Mouse (Mus musculus) effector memory CD4-positive, alpha-beta T cell, adult 5 months (primary cell): ENCODE data around the gene Ndufc2. TPM values are rescaled to one million over a fixed set of nuclear protein-coding genes. Genes with fewer than 3 reads are reported as not detected.

Experiments
- polyA plus RNA-seq: library from polyadenylated mRNA; unstranded; fragments of 100-300 nt; shearing (Covaris generic); gene quantifications from one replicate; pipeline ENCODE4 v1.2.1, GENCODE M21; 2017

The Ndufc2 gene
- polyA plus RNA-seq = 84.0 TPM

DNA sequence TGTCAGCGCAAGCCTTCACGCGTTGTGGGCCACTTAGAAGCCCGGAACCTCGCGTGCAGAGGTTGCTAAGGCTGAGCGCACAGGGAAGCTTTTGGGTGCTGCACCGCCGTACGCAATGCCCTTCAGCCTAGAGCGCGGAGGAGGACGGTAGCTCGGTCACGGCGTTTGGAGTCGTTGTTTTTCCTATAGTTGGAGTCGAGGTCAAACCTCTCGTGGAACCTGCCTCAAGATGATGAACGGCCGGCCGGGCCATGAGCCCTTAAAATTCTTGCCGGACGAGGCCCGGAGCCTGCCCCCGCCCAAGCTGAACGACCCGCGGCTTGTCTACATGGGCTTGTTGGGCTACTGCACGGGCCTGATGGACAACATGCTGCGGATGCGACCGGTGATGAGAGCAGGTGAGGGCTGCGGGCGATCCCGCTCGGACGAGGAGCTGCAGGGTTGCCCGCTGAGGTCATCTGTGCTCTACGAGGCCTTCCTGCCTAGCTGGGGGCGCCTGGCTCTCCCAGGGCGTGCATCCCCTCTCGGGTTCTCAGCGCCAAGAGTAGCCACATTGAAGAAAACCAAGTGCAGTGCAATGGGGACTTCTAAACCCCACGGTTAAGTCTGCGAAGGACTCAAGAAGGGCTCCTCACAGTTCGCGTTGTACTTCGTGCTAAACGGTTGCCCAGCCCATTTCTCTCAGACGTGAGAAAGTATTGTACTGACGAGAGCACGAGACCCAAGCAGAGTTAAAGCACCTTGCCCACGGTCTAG, at the start of gene Ndufc2:
Gene Ndufc2 (plus strand): TSS at position 44 of the 756 bp plus-strand sequence.

DNA sequence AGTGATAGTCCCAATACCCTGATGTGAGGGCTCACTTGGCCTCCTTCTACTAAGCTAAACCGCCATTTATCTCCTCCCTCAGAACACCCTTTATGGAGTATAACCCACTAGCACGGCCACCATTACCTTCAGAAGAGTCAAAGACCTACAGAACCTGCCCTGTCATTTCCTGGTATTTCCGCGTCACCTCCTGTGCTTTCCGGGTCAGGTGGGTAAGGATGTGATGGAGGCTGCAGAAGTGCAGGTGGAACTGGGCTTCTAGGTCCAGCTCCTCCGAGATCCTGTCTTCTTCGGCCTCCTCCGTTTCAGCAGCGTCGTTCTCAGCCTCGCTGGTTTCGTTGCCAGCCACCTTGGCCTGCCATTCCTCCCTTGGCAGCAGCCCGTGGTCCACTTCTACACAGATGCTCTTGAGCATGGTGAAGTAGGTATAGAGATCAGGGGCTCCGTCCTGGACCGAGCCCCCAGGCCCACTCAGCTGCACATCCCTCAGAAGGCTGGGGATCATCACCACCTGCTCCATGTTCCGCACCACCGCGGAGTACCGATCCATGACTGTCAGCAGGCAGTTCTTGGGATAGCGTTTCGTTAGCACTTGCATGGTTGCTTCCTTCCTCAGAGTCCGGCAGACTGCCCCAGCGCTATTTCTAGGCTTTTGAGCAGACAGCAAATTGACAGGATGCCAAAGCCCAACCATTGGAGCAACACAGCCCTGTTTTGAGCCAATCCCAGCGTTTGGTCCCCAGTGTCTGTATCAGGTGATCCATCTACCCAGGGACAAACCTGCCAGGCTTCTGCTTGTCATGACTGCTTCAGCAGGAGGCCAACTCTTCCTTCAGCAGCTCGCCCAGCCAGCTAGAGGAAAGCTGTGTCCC, 17.3 kb downstream of the Ndufc2 start, which contains the start of gene Thrsp:
Gene Thrsp (minus strand): TSS at position 825 of the 872 bp plus-strand sequence.

DNA sequence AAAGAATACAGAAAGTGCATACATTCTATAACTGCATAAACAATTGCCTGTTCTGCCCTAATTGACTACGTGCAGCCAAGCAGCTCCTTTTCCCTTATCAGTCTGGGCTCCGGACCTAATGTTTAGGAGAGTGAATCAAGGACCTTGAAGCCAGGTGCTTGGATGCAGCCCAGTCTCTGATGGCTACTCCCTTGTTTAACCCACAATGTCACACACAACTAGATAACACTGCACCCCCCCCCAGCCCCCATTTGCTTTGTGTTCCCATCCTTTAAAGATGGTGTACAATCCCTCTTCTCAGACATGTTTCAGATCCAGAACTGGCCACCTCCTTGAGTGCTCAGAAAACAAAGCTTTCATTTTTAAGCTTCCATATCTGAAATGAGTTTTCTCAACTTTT, 51.2 kb downstream of the Ndufc2 start, which contains the start of gene Kctd14:
Gene Kctd14 (plus strand): TSS at position 301 of the 400 bp plus-strand sequence.

Other genes starting within 250 kb of the Ndufc2 start
- 1.5 TPM for gene Usp35, start 68.0 kb upstream of the Ndufc2 start, polyA plus RNA-seq
- gene Kctd21, start 67.7 kb upstream of the Ndufc2 start, polyA plus RNA-seq = 0.37 TPM
- 8.8 TPM for gene Alg8, start 28.4 kb upstream of the Ndufc2 start, polyA plus RNA-seq
- gene Thrsp, start 17.7 kb downstream of the Ndufc2 start, polyA plus RNA-seq = not detected
- not detected for gene Kctd14, start 51.3 kb downstream of the Ndufc2 start, polyA plus RNA-seq
- gene Ints4, start 81.0 kb downstream of the Ndufc2 start, polyA plus RNA-seq = 33.5 TPM
- gene Aamdc, start 179.5 kb downstream of the Ndufc2 start, polyA plus RNA-seq = 22.7 TPM
- 57.7 TPM for gene Rsf1, start 179.9 kb downstream of the Ndufc2 start, polyA plus RNA-seq